Mouse (Mus musculus): ENCODE data around the gene Hnrnpu.
"Not testable (repeated sequence)": the region's sequence is repeated elsewhere in the genome, so short reads cannot be mapped to it uniquely, and the experiment has no call there.

DNA sequence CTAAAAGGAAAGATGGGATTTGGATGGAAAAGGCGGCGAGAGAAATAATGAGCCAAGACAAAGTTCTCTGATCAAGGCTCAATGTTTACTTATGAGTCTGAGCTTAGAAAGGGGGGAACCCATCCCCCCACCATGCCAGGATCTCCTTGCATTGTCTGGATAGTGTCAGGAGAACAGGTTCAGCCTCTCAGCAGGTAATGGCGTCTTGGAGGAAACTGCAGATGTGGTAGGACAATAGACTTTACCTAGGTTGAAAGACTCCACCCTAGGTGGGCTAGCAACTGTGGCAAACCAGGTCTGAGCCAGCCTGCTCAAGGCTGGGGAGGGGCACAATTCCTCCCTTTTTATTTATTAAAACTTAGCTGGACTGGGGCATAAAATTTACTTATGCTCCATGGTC lies 54.3 kb downstream of the Hnrnpu start:
- TF ChIP-seq CTCF (IDR thresholded peaks at IDR 0.05); POLR2A (IDR thresholded peaks at IDR 0.05; ENCODE audit: insufficient read depth, low read depth, low read length): not testable (repeated sequence)
